ENCODE assay signal across 13 mouse cellular contexts in the genomic region with DNA sequence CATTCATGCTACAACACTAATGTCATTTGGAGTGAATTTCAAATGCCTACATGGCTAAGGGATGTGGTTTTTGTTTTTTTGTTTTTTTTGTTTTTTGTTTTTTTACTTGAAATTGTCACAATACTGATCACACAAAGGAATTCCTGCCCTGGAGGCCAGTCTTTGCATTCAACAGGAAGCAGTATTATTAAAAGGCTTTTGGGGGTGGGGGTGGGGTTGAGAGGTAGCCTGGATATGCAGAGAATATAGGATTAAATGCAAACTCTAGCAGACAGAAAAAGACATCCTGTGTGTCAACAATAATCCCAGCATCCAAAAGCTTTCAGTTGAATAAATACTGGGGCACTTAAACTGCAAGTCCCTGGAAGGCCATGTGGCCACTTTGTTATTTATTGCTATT.
"Had no signal": no experiment of that assay in that cellular context is flagged by ENCODE, and none has a peak within 500 bp of the region (broad histone marks: within the 10 kb centered on the region; RNA-seq: fewer than 3 reads in every experiment).

No protein-coding gene starts in this region.

- H3K4me1 ChIP-seq: liver, embryonic 15.5 days; stomach, embryonic 15.5 days had no signal

- DNase-seq: kidney, adult 18-20 months; kidney, postnatal 10 days; kidney, postnatal 4 days; left cerebral cortex, postnatal 4 days; lung, adult 2 months; lung, postnatal 36 days; thymus, adult 2 months; thymus, postnatal 25 days had no signal

- H3K9ac ChIP-seq: liver, embryonic 15.5 days; neural tube, embryonic 15.5 days; stomach, embryonic 15.5 days had no signal

- H3K9me3 ChIP-seq: liver, embryonic 15.5 days; neural tube, embryonic 15.5 days; stomach, embryonic 15.5 days had no signal

- H3K36me3 ChIP-seq: liver, embryonic 15.5 days; neural tube, embryonic 15.5 days; stomach, embryonic 15.5 days had no signal

- ATAC-seq: lung, postnatal 0 days had no signal

- H3K27me3 ChIP-seq: liver, embryonic 15.5 days; neural tube, embryonic 15.5 days; stomach, embryonic 15.5 days had no signal

- H3K4me2 ChIP-seq: liver, embryonic 11.5 days; liver, embryonic 15.5 days; neural tube, embryonic 15.5 days; stomach, embryonic 15.5 days had no signal

- H3K4me3 ChIP-seq: liver, embryonic 15.5 days; neural tube, embryonic 15.5 days; stomach, embryonic 15.5 days had no signal

- H3K27ac ChIP-seq: liver, embryonic 15.5 days; neural tube, embryonic 15.5 days; stomach, embryonic 15.5 days had no signal
